Mouse (Mus musculus) adrenal gland, adult 18-20 months (tissue): ENCODE data around the gene Gucy2e. TPM values are rescaled to one million over a fixed set of nuclear protein-coding genes. Genes with fewer than 3 reads are reported as not detected.

Experiments
- DNase-seq, 2 experiments: peaks; one replicate each; pipeline ENCODE4 v3.0.0; 2021 to 2022; ENCODE audit warnings: low spot score in 2 of 2
- total RNA-seq, 2 experiments: library from RNA; stranded (reverse); gene quantifications; 1 replicate in 1 of 2; 2 replicates in 1 of 2; pipeline ENCODE4 v1.2.3; 2021

Gene Gucy2e
- total RNA-seq, 2 experiments from 2014 or later, result 0.07 TPM; not detected in 1

GRCm38 (mm10) chr11:69174722-69175121 lies 62.1 kb downstream of the Gucy2e start:
- no peak for DNase-seq

GRCm38 (mm10) chr11:69172606-69173005 lies 64.2 kb downstream of the Gucy2e start:
- no peak for DNase-seq

DNA sequence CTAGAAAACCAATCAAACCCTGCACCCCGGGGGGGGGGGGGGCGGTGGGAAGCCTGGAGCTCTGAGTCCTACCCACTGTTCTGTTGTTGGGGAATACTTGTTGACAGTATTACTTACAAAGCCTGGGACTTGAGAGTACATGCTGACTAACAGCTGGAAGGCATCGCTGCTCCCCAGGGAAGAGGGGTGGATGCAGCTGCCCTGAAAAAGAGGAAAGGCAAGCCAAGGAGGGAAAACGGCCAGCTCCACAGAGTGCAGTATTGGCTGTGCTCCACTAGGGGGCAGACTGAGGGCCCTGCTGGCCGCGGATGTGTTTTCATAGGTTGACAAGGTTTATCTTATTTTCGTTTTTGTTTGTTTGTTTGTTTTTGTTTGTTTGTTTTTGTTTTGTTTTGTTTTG lies 65.2 kb downstream of the Gucy2e start:
- peak; percentile 33 to 60 for DNase-seq

- no peak for DNase-seq
Measured at GRCm38 (mm10) chr11:69169313-69169712, 67.5 kb downstream of the Gucy2e start.

Other genes starting within 250 kb of the Gucy2e start
- 10 to 100 TPM; 26.4 to 30.4 TPM for gene Pfas, start 228.6 kb downstream of the Gucy2e start, total RNA-seq
- 10 to 100 TPM; 20.3 to 28.9 TPM for gene Ctc1, start 221.1 kb downstream of the Gucy2e start, total RNA-seq
- 1 to 10 TPM; 1.4 to 1.9 TPM for gene Aurkb, start 191.4 kb downstream of the Gucy2e start, total RNA-seq
- 10 to 100 TPM; 23.7 to 23.9 TPM for gene Borcs6, start 177.3 kb downstream of the Gucy2e start, total RNA-seq
- 10 to 100 TPM in 1 of 2 experiments, 1 to 10 TPM in 1; 8.1 to 11.9 TPM for gene Tmem107, start 166.2 kb downstream of the Gucy2e start, total RNA-seq
- 100 to 1,000 TPM; 106 to 137 TPM for gene Vamp2, start 148.5 kb downstream of the Gucy2e start, total RNA-seq
- 10 to 100 TPM; 66.6 to 77.7 TPM for gene Per1, start 141.8 kb downstream of the Gucy2e start, total RNA-seq
- gene Hes7, start 116.6 kb downstream of the Gucy2e start, total RNA-seq, result under 1 TPM in 1 of 2 experiments, not detected in 1; 0.26 TPM
- gene 9130213A22Rik, start 114.4 kb downstream of the Gucy2e start, total RNA-seq, result under 1 TPM; 0.43 to 0.61 TPM
- 1 to 10 TPM; 1.1 to 1.6 TPM for gene Aloxe3, start 111.1 kb downstream of the Gucy2e start, total RNA-seq
- not detected for gene Alox12b, start 80.0 kb downstream of the Gucy2e start, total RNA-seq
- not detected for gene Alox8, start 39.2 kb downstream of the Gucy2e start, total RNA-seq
- gene Cntrob, start 86.7 kb upstream of the Gucy2e start, total RNA-seq, result 1 to 10 TPM; 3.6 to 4.1 TPM
- gene Trappc1, start 86.9 kb upstream of the Gucy2e start, total RNA-seq, result 10 to 100 TPM; 57.8 to 60.1 TPM
- gene Kcnab3, start 89.2 kb upstream of the Gucy2e start, total RNA-seq, result 1 to 10 TPM; 6.8 to 8.8 TPM
- 1 to 10 TPM; 5.2 to 5.5 TPM for gene Rnf227, start 103.4 kb upstream of the Gucy2e start, total RNA-seq
- gene Chd3, start 132.4 kb upstream of the Gucy2e start, total RNA-seq, result 100 to 1,000 TPM in 1 of 2 experiments, 10 to 100 TPM in 1; 87.6 to 109 TPM
- 100 to 1,000 TPM; 139 to 162 TPM for gene Naa38, start 158.5 kb upstream of the Gucy2e start, total RNA-seq
- 10 to 100 TPM; 41.3 to 50.2 TPM for gene Cyb5d1, start 158.6 kb upstream of the Gucy2e start, total RNA-seq
- 1 to 10 TPM; 7.9 to 8.8 TPM for gene Tmem88, start 161.2 kb upstream of the Gucy2e start, total RNA-seq
- gene Kdm6b, start 176.6 kb upstream of the Gucy2e start, total RNA-seq, result 10 to 100 TPM; 32.7 to 34.8 TPM